Mouse (Mus musculus) thymus, adult 2 months (tissue): ENCODE measurements around the gene Ext2. TPM values are rescaled to one million over a fixed set of nuclear protein-coding genes. Genes with fewer than 3 reads are reported as not detected.

Experiments
- DNase-seq: peaks from one replicate; pipeline ENCODE4 v3.0.0; 2021
- H3K27ac ChIP-seq: fragments of 200-500 bp; 2 replicates; pipeline ENCODE4 v1.5.1; 2012; ENCODE audit warnings: low read length, control low read depth; ENCODE audit not compliant: control insufficient read depth, insufficient read depth
- H3K27me3 ChIP-seq: fragments of 200-500 bp; 2 replicates; pipeline ENCODE4 v1.6.1; 2012; ENCODE audit warnings: mild to moderate bottlenecking, low read length, moderate library complexity, mixed read lengths; ENCODE audit not compliant: control insufficient read depth, insufficient read depth
- H3K36me3 ChIP-seq: fragments of 200-500 bp; 2 replicates; pipeline ENCODE4 v1.6.1; 2012; ENCODE audit warnings: mild to moderate bottlenecking, low read length, moderate library complexity; ENCODE audit not compliant: control insufficient read depth, insufficient read depth
- H3K4me1 ChIP-seq: fragments of 200-500 bp; replicated peaks from 2 replicates; pipeline ENCODE4 v1.6.1; 2012; ENCODE audit warnings: low read length; ENCODE audit not compliant: control insufficient read depth, insufficient read depth
- H3K4me3 ChIP-seq: fragments of 200-500 bp; 2 replicates; pipeline ENCODE4 v1.5.1; 2012; ENCODE audit warnings: mild to moderate bottlenecking, low read length, control low read depth, moderate library complexity; ENCODE audit not compliant: control insufficient read depth, insufficient read depth
- CTCF ChIP-seq: fragments of 200-500 bp; IDR thresholded peaks from 2 replicates; pipeline ENCODE4 v1.5.1; 2012; ENCODE audit warnings: mild to moderate bottlenecking, control low read depth, low read length, moderate library complexity, borderline replicate concordance; ENCODE audit not compliant: control insufficient read depth, poor library complexity, insufficient read depth; ENCODE audit errors: extremely low read depth
- POLR2A ChIP-seq: fragments of 200-500 bp; IDR thresholded peaks from 2 replicates; pipeline ENCODE4 v1.6.1; 2012; ENCODE audit warnings: mild to moderate bottlenecking, low read length, control low read depth, moderate library complexity; ENCODE audit not compliant: control insufficient read depth, poor library complexity, insufficient read depth; ENCODE audit errors: extremely low read depth
- WGBS: fragments of 180-500 bp; shearing (Covaris S2); methylation state at CpG from one replicate; pipeline ENCODE4 v1.1.7; 2018; 5-methylcytosine and 5-hydroxymethylcytosine counted together
- polyA plus RNA-seq: library from polyadenylated mRNA; depleted of rRNA; stranded (reverse); fragments of >200 nt; gene quantifications from 2 replicates; pipeline ENCODE4 v1.2.3, GENCODE M21; 2012

Gene Ext2
- polyA plus RNA-seq, 1 experiment = 46.6 TPM

DNA sequence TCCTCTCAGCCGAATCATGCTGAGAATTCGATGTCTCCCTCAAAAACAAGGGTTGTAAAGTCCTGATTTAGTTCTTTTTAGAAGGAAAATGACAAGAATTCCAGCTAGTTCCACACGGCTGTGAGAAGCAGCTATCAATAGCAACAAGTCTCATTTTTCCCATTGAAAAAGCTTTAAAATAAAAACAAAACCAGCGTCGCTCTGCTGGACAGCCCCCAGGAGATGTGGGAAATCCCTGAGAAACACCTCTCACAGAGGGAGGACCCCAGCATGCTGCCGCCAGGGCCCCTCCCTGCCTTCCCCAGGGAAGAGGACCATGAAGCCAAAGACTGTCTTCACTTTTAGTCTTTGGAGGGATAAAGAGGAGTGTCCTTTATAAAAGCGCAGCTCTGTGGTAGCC lies 21.3 kb downstream of the Ext2 start:
- H3K36me3 ChIP-seq = no peaks in the 10 kb centered on the region; the same call in 1 of the 2 replicates
- H3K4me3 ChIP-seq = no peak overlapping the region
- no peaks in the 10 kb centered on the region for H3K4me1 ChIP-seq
- no peak for TF ChIP-seq POLR2A
- no peak for TF ChIP-seq CTCF
- 95% methylated on average over 7 of the region's 7 CpGs for WGBS
- no peaks in the 10 kb centered on the region for H3K27me3 ChIP-seq
- no peak for DNase-seq
- H3K27ac ChIP-seq = no peak overlapping the region

- H3K27me3 ChIP-seq = no peaks in the 10 kb centered on the region
- H3K27ac ChIP-seq = no peak overlapping the region
- DNase-seq = no peak
- WGBS = 96% methylated on average over 19 of the region's 19 CpGs
- TF ChIP-seq CTCF = no peak
- no peak for TF ChIP-seq POLR2A
- no peaks in the 10 kb centered on the region for H3K4me1 ChIP-seq
- peaks cover 5% of the 10 kb centered on the region; the same call in 1 of the 2 replicates for H3K36me3 ChIP-seq
- H3K4me3 ChIP-seq = no peak overlapping the region
Observed at GRCm38 (mm10) chr2:93797162-93797795, 25.1 kb downstream of the Ext2 start.

GRCm38 (mm10) chr2:93794375-93794774 lies 28.0 kb downstream of the Ext2 start:
- 92% methylated on average over 5 of the region's 5 CpGs for WGBS
- no peak for DNase-seq
- Histone ChIP-seq H3K27ac (no peak overlapping the region), H3K27me3 (no peaks in the 10 kb centered on the region), H3K4me1 (no peaks in the 10 kb centered on the region), H3K4me3 (no peak overlapping the region), H3K36me3 (0 out of 2 replicates have a peak, but pooled peaks cover 5% of the 10 kb centered on the region)
- TF ChIP-seq CTCF (no peak), POLR2A (no peak)

- no peak overlapping the region for H3K27ac ChIP-seq
- H3K4me3 ChIP-seq = no peak overlapping the region
Observed at GRCm38 (mm10) chr2:93791516-93792499, 30.6 kb downstream of the Ext2 start.

DNA sequence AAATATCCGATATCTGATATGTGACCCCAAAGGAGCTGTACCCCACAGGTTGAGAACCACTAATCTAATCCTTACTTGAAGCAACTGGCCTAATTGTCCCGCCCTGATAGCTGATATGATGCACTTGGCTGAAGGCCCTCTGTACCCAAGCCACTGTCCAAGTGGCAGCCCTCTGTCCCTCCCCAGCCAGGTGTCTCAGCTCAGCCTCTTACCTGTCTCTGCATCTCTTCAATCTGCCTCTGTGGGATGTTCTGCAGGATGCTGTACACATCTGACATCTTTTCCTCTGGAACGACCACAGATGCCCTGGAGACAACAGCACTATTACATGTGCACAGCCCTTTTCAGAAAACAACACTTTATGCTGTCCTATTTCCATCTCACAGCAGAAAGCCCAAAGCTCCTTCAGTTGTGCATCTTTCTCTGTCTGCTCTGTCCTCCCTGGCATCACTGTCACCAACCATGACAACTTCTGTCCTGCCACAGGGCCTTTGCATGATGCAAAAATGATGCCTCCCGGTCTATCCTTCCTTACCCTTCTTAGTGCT lies 31.5 kb downstream of the Ext2 start:
- 94% methylated on average over 4 of the region's 4 CpGs for WGBS
- Histone ChIP-seq H3K27ac (no peak overlapping the region), H3K36me3 (0 out of 2 replicates have a peak, but pooled peaks cover 5% of the 10 kb centered on the region), H3K4me1 (no peaks in the 10 kb centered on the region), H3K27me3 (no peaks in the 10 kb centered on the region), H3K4me3 (no peak overlapping the region)
- TF ChIP-seq CTCF (no peak), POLR2A (no peak)
- no peak for DNase-seq

More at GRCm38 (mm10) chr2:93791516-93792499, 30.6 kb downstream of the Ext2 start:
- Histone ChIP-seq H3K27me3 (no peaks in the 10 kb centered on the region), H3K36me3 (0 out of 2 replicates have a peak, but pooled peaks cover 5% of the 10 kb centered on the region), H3K4me1 (no peaks in the 10 kb centered on the region)
- WGBS = 63% methylated on average over 13 of the region's 13 CpGs
- DNase-seq = no peak
- no peak for TF ChIP-seq POLR2A
- TF ChIP-seq CTCF = no peak

DNA sequence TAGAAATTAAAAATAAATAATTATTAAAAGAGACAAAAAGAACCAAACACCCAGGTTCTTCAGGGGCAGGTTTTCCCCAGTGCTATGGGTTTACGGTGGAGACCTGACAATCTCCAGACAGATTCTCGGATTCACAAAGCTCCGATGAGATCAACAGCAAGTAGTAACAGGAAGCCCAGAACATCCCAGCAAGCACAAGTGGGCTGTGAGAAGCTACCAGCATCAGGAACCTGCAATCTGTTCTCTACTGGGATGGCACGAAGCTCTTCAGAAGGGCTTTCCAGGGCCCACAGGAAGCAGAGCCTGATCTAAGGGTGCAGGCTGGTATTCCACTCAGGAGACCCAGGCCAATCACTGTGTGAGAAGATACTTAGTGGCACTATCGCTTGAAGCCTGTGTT lies 33.8 kb downstream of the Ext2 start:
- H3K4me1 ChIP-seq = no peaks in the 10 kb centered on the region
- no peak overlapping the region for H3K4me3 ChIP-seq
- TF ChIP-seq CTCF (no peak), POLR2A (no peak)
- no peak for DNase-seq
- H3K36me3 ChIP-seq = no peaks in the 10 kb centered on the region
- no peaks in the 10 kb centered on the region for H3K27me3 ChIP-seq
- WGBS = 96% methylated on average over 5 of the region's 5 CpGs
- H3K27ac ChIP-seq = no peak overlapping the region
